In the genomic region with DNA sequence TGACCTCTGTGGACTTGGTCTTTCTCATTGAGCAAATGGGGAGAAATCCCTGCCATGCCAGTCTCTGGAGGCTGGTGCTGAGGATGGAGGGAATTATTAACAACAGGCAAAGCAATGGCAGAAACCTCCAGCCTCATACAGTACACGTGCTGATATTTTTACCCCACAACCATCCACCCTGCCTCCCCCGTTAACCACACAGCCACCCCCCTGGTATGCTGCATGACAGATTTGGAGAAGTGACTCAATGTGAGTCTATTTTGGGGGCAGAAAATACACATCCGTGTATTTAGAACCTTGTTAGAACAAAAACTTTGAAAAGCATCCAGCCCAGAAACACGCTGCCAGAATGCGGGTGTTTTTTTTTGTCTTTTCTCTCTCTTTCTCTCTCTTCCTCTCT, we compare ENCODE assay signal across 18 mouse cellular contexts.
A peak's percentile ranks its signal among the peaks of the same experiment; 100 is the strongest.
DNase-seq lines count a peak whose midpoint lies in the region; ATAC-seq and TF ChIP-seq lines count a peak whose summit lies in the region.
"Had no signal": no experiment of that assay in that cellular context is flagged by ENCODE, and none has a peak within 500 bp of the region (broad histone marks: within the 10 kb centered on the region; RNA-seq: fewer than 3 reads in every experiment).

No protein-coding gene starts in this region.

- no peak for TF ChIP-seq POLR2A in lung, adult 2 months (IDR thresholded peaks at IDR 0.05; ENCODE audit: borderline replicate concordance, extremely low read depth, low read depth, low read length)

- H3K4me1 ChIP-seq in intestine, postnatal 0 days (replicated peaks; ENCODE audit: control insufficient read depth, insufficient read depth, low read length), result no peaks in the 10 kb centered on the region
- H3K4me1 ChIP-seq in lung, adult 2 months (ENCODE audit: control insufficient read depth, insufficient read depth, low read length), result no peaks in the 10 kb centered on the region
- H3K4me1 ChIP-seq: forebrain, embryonic 12.5 days; heart, embryonic 15.5 days; limb, embryonic 12.5 days; liver, embryonic 13.5 days; neural tube, embryonic 12.5 days; stomach, embryonic 15.5 days had no signal

- no peaks in the 10 kb centered on the region for H3K9me3 ChIP-seq in intestine, postnatal 0 days (ENCODE audit: control insufficient read depth)
- H3K9me3 ChIP-seq: forebrain, embryonic 12.5 days; heart, embryonic 15.5 days; limb, embryonic 12.5 days; liver, embryonic 13.5 days; neural tube, embryonic 12.5 days; stomach, embryonic 15.5 days had no signal

- H3K9ac ChIP-seq in intestine, postnatal 0 days (ENCODE audit: low read depth, low read length), result no peak overlapping the region
- H3K9ac ChIP-seq: forebrain, embryonic 12.5 days; heart, embryonic 15.5 days; limb, embryonic 12.5 days; liver, embryonic 13.5 days; neural tube, embryonic 12.5 days; stomach, embryonic 15.5 days had no signal

- H3K27me3 ChIP-seq in intestine, postnatal 0 days (replicated peaks; ENCODE audit: control insufficient read depth, insufficient read depth, low read length), result no peaks in the 10 kb centered on the region
- H3K27me3 ChIP-seq: forebrain, embryonic 12.5 days; heart, embryonic 15.5 days; limb, embryonic 12.5 days; liver, embryonic 13.5 days; neural tube, embryonic 12.5 days; stomach, embryonic 15.5 days had no signal

- 88% methylated on average over 5 of the region's 5 CpGs for WGBS in intestine, postnatal 0 days
- 68% methylated on average over 5 of the region's 5 CpGs for WGBS in lung, adult 2 months

- H3K4me3 ChIP-seq in intestine, postnatal 0 days (ENCODE audit: low read depth, low read length), result no peak overlapping the region
- H3K4me3 ChIP-seq in lung, adult 2 months (replicated peaks; ENCODE audit: extremely low read depth, low read depth, low read length), result no peak overlapping the region
- H3K4me3 ChIP-seq: forebrain, embryonic 12.5 days; heart, embryonic 15.5 days; limb, embryonic 12.5 days; liver, embryonic 13.5 days; neural tube, embryonic 12.5 days; stomach, embryonic 15.5 days had no signal

- no peak overlapping the region for H3K4me2 ChIP-seq in intestine, postnatal 0 days (replicated peaks; ENCODE audit: low read depth)
- H3K4me2 ChIP-seq: forebrain, embryonic 12.5 days; heart, embryonic 15.5 days; limb, embryonic 12.5 days; liver, embryonic 13.5 days; neural tube, embryonic 12.5 days; stomach, embryonic 15.5 days had no signal

- intact Hi-C loops in left cerebral cortex, postnatal 4 days (cut with DNase I), result no loop called here
- intact Hi-C loops in left cerebral cortex, postnatal 36 days (cut with DNase I), result no loop called here

- DNase-seq in left cerebral cortex, adult 11 months (ENCODE audit: low spot score), result peak; percentile 21
- DNase-seq in left cerebral cortex, postnatal 4 days, result no peak
- peak; percentile 17 to 22 for DNase-seq in layer of hippocampus, adult 8-10 months (ENCODE audit: low spot score in 2 of 2)
- DNase-seq in left cerebral cortex, postnatal 36 days (ENCODE audit: low spot score in 2 of 2), result peak; percentile 26 to 32
- DNase-seq in telencephalon, adult 2 months (ENCODE audit: low read depth, low spot score), result peak; percentile 79
- DNase-seq in lung, postnatal 25 days (ENCODE audit: low spot score), result no peak
- no peak for DNase-seq in lung, adult 2 months
- DNase-seq: cerebellum, postnatal 10 days; heart, adult 18-20 months; kidney, postnatal 4 days; liver, embryonic 13.5 days had no signal

- no peak for TF ChIP-seq CTCF in intestine, postnatal 0 days (IDR thresholded peaks at IDR 0.05; ENCODE audit: low read depth)
- no peak for TF ChIP-seq CTCF in lung, adult 2 months (IDR thresholded peaks at IDR 0.05; ENCODE audit: insufficient read depth, low read length)

- no peak overlapping the region for H3K27ac ChIP-seq in intestine, postnatal 0 days (ENCODE audit: low read depth, low read length)
- H3K27ac ChIP-seq: forebrain, embryonic 12.5 days; heart, embryonic 15.5 days; limb, embryonic 12.5 days; liver, embryonic 13.5 days; neural tube, embryonic 12.5 days; stomach, embryonic 15.5 days had no signal

- no peaks in the 10 kb centered on the region for H3K36me3 ChIP-seq in intestine, postnatal 0 days (ENCODE audit: control insufficient read depth, insufficient read depth)
- H3K36me3 ChIP-seq: forebrain, embryonic 12.5 days; heart, embryonic 15.5 days; limb, embryonic 12.5 days; liver, embryonic 13.5 days; neural tube, embryonic 12.5 days; stomach, embryonic 15.5 days had no signal

- no peak for ATAC-seq in intestine, postnatal 0 days
- ATAC-seq: inflammation-experienced regulatory T-cells, adult 6 months had no signal

Comparison
In these comparisons a context has a peak if more than half of its experiments do, and no peak if none do; other contexts are left out.
1. DNase-seq: peak in left cerebral cortex, adult 11 months (single experiment), layer of hippocampus, adult 8-10 months (2 of 2), left cerebral cortex, postnatal 36 days (2 of 2) and telencephalon, adult 2 months (single experiment); none in left cerebral cortex, postnatal 4 days (single experiment), lung, postnatal 25 days (single experiment) and lung, adult 2 months (single experiment).